Mouse (Mus musculus) CH12.LX (cell line): ENCODE results near the gene Cfap74. TPM values are rescaled to one million over a fixed set of nuclear protein-coding genes. Genes with fewer than 3 reads are reported as not detected.

Experiments
- DNase-seq: peaks from one replicate; pipeline ENCODE4 v3.0.0-alpha.2; 2013; ENCODE audit errors: extremely low read depth
- H3K27ac ChIP-seq: 2 replicates; pipeline ENCODE4 v1.5.1; 2012; ENCODE audit warnings: low read depth, mild to moderate bottlenecking, control low read depth, moderate library complexity; ENCODE audit not compliant: insufficient read depth
- H3K27me3 ChIP-seq: replicated peaks from 2 replicates; pipeline ENCODE3; 2012; ENCODE audit warnings: inconsistent platforms
- H3K36me3 ChIP-seq, 2 experiments: replicated peaks in 1 of 2; 2 replicates each; pipeline versions ENCODE3 to v1.6.1; 2012; ENCODE audit warnings: inconsistent platforms in 1 of 2, low read length in 1 of 2, mild to moderate bottlenecking in 1 of 2, mixed read lengths in 1 of 2, moderate library complexity in 1 of 2; ENCODE audit not compliant: control insufficient read depth in 1 of 2, insufficient read depth in 1 of 2
- H3K4me1 ChIP-seq, 2 experiments: 2 replicates each; pipeline ENCODE4 v1.6.1; 2012; ENCODE audit warnings: inconsistent platforms in 1 of 2, moderate library complexity in 1 of 2; ENCODE audit not compliant: insufficient read depth in 2 of 2, control insufficient read depth in 1 of 2
- H3K4me2 ChIP-seq: 2 replicates; pipeline ENCODE4 v1.6.1; 2012; ENCODE audit warnings: low read depth, mild to moderate bottlenecking, control low read depth; ENCODE audit not compliant: poor library complexity, insufficient read depth, severe bottlenecking
- H3K4me3 ChIP-seq, 3 experiments: fragments of 150-350 bp in 1 of 3; sonication (generic) in 1 of 3; replicated peaks in 1 of 3; 2 replicates each; pipeline versions ENCODE3 to v1.5.1; 2011 to 2012; ENCODE audit warnings: low read depth in 2 of 3, low read length in 2 of 3, mild to moderate bottlenecking in 2 of 3, moderate library complexity in 2 of 3, control low read depth in 1 of 3, improper control_type of control experiment in 1 of 3, inconsistent platforms in 1 of 3, mixed read lengths in 1 of 3; ENCODE audit not compliant: poor library complexity in 1 of 3
- H3K79me2 ChIP-seq: replicated peaks from 2 replicates; pipeline ENCODE4 v1.6.1; 2012; ENCODE audit warnings: mild to moderate bottlenecking, moderate library complexity; ENCODE audit not compliant: control insufficient read depth, poor library complexity, insufficient read depth, severe bottlenecking; ENCODE audit errors: extremely low read depth
- H3K9ac ChIP-seq: 2 replicates; pipeline ENCODE4 v1.6.1; 2012; ENCODE audit warnings: low read depth, mild to moderate bottlenecking, control low read depth, moderate library complexity; ENCODE audit not compliant: insufficient read depth
- H3K9me3 ChIP-seq: replicated peaks from 2 replicates; pipeline ENCODE3; 2012; ENCODE audit warnings: low read length, inconsistent platforms, mixed read lengths
- BHLHE40 ChIP-seq: IDR thresholded peaks from 2 replicates; pipeline ENCODE4 v1.6.1; 2011; ENCODE audit warnings: mild to moderate bottlenecking, low read depth, low read length, improper control_type of control experiment
- CHD1 ChIP-seq: IDR thresholded peaks from 2 replicates; pipeline ENCODE4 v1.6.1; 2012; ENCODE audit warnings: low read depth, low read length, improper control_type of control experiment, inconsistent platforms
- CHD2 ChIP-seq: IDR thresholded peaks from 2 replicates; pipeline ENCODE4 v1.6.1; 2011; ENCODE audit warnings: low read length, improper control_type of control experiment
- CTCF ChIP-seq, 2 experiments: IDR thresholded peaks in 1 of 2; conservative IDR thresholded peaks in 1 of 2; 2 replicates each; pipeline ENCODE4 v1.5.1; 2011 to 2012; ENCODE audit warnings: low read depth in 2 of 2, low read length in 2 of 2, improper control_type of control experiment in 1 of 2, inconsistent platforms in 1 of 2, mild to moderate bottlenecking in 1 of 2, moderate library complexity in 1 of 2
- E2F4 ChIP-seq: IDR thresholded peaks from 2 replicates; pipeline ENCODE4 v1.6.1; 2011; ENCODE audit warnings: low read depth, low read length, improper control_type of control experiment; ENCODE audit not compliant: insufficient replicate concordance
- EP300 ChIP-seq: IDR thresholded peaks from 2 replicates; pipeline ENCODE4 v1.6.1; 2011; ENCODE audit warnings: low read length, improper control_type of control experiment
- ETS1 ChIP-seq: conservative IDR thresholded peaks from 2 replicates; pipeline ENCODE4 v1.6.1; 2012; ENCODE audit warnings: low read depth, mild to moderate bottlenecking, inconsistent platforms, low read length, improper control_type of control experiment, moderate library complexity
- HCFC1 ChIP-seq: IDR thresholded peaks from 2 replicates; pipeline ENCODE4 v1.6.1; 2012; ENCODE audit warnings: low read depth, mild to moderate bottlenecking, inconsistent platforms, low read length, improper control_type of control experiment
- IRF4 ChIP-seq: IDR thresholded peaks from 2 replicates; pipeline ENCODE4 v1.6.1; 2014; ENCODE audit warnings: low read depth, mild to moderate bottlenecking, inconsistent platforms, low read length, improper control_type of control experiment
- JUND ChIP-seq: conservative IDR thresholded peaks from 2 replicates; pipeline ENCODE4 v1.6.1; 2011; ENCODE audit warnings: low read depth, low read length, improper control_type of control experiment
- KAT2A ChIP-seq: IDR thresholded peaks from 2 replicates; pipeline ENCODE4 v1.6.1; 2012; ENCODE audit warnings: low read length, improper control_type of control experiment, inconsistent platforms; ENCODE audit not compliant: insufficient replicate concordance
- MAX ChIP-seq: IDR thresholded peaks from 2 replicates; pipeline ENCODE4 v1.6.1; 2011; ENCODE audit warnings: low read length, improper control_type of control experiment
- MAZ ChIP-seq: IDR thresholded peaks from 2 replicates; pipeline ENCODE4 v1.6.1; 2012; ENCODE audit warnings: low read depth, mild to moderate bottlenecking, inconsistent platforms, low read length, improper control_type of control experiment, moderate library complexity
- MEF2A ChIP-seq: IDR thresholded peaks from 2 replicates; pipeline ENCODE4 v1.6.1; 2014; ENCODE audit warnings: low read depth, mild to moderate bottlenecking, inconsistent platforms, low read length, improper control_type of control experiment, borderline replicate concordance
- MXI1 ChIP-seq: IDR thresholded peaks from 2 replicates; pipeline ENCODE4 v1.6.1; 2011; ENCODE audit warnings: mild to moderate bottlenecking, low read depth, low read length, improper control_type of control experiment
- MYC ChIP-seq: IDR thresholded peaks from 2 replicates; pipeline ENCODE4 v1.6.1; 2011; ENCODE audit warnings: low read depth, mild to moderate bottlenecking, improper control_type of control experiment, low read length
- NELFE ChIP-seq: IDR thresholded peaks from 2 replicates; pipeline ENCODE4 v1.6.1; 2011; ENCODE audit warnings: low read depth, low read length, improper control_type of control experiment
- NRF1 ChIP-seq: IDR thresholded peaks from 2 replicates; pipeline ENCODE4 v1.6.1; 2014; ENCODE audit warnings: low read depth, mild to moderate bottlenecking, inconsistent platforms, low read length, improper control_type of control experiment, moderate library complexity
- PAX5 ChIP-seq: IDR thresholded peaks from 2 replicates; pipeline ENCODE4 v1.6.1; 2012; ENCODE audit warnings: low read length, inconsistent platforms, mixed read lengths
- POLR2A ChIP-seq: IDR thresholded peaks from 2 replicates; pipeline ENCODE4 v1.6.1; 2011; ENCODE audit warnings: low read depth, mild to moderate bottlenecking, improper control_type of control experiment, low read length
- POLR2AphosphoS2 ChIP-seq: IDR thresholded peaks from 2 replicates; pipeline ENCODE4 v1.6.1; 2011; ENCODE audit warnings: low read depth, low read length, improper control_type of control experiment
- RAD21 ChIP-seq: IDR thresholded peaks from 2 replicates; pipeline ENCODE4 v1.6.1; 2011; ENCODE audit warnings: low read depth, mild to moderate bottlenecking, low read length, improper control_type of control experiment, moderate library complexity
- RCOR1 ChIP-seq: conservative IDR thresholded peaks from 2 replicates; pipeline ENCODE4 v1.6.1; 2012; ENCODE audit warnings: low read depth, mild to moderate bottlenecking, inconsistent platforms, low read length, improper control_type of control experiment
- SIN3A ChIP-seq: IDR thresholded peaks from 2 replicates; pipeline ENCODE4 v1.6.1; 2012; ENCODE audit warnings: low read length, improper control_type of control experiment, inconsistent platforms
- SMC3 ChIP-seq: IDR thresholded peaks from 2 replicates; pipeline ENCODE4 v1.6.1; 2011; ENCODE audit warnings: low read depth, low read length, improper control_type of control experiment
- TBP ChIP-seq: conservative IDR thresholded peaks from 2 replicates; pipeline ENCODE4 v1.6.1; 2011; ENCODE audit warnings: low read depth, low read length, improper control_type of control experiment
- TCF12 ChIP-seq: IDR thresholded peaks from 2 replicates; pipeline ENCODE4 v1.6.1; 2014; ENCODE audit warnings: low read depth, mild to moderate bottlenecking, inconsistent platforms, low read length, improper control_type of control experiment
- UBTF ChIP-seq: IDR thresholded peaks from 2 replicates; pipeline ENCODE4 v1.6.1; 2012; ENCODE audit warnings: low read depth, mild to moderate bottlenecking, inconsistent platforms, low read length, improper control_type of control experiment, moderate library complexity
- USF1 ChIP-seq: IDR thresholded peaks from 2 replicates; pipeline ENCODE4 v1.6.1; 2014; ENCODE audit warnings: low read depth, mild to moderate bottlenecking, inconsistent platforms, low read length, improper control_type of control experiment
- USF2 ChIP-seq: conservative IDR thresholded peaks from 2 replicates; pipeline ENCODE4 v1.6.1; 2011; ENCODE audit warnings: low read depth, low read length, improper control_type of control experiment
- ZKSCAN1 ChIP-seq: IDR thresholded peaks from 2 replicates; pipeline ENCODE4 v1.6.1; 2012; ENCODE audit warnings: low read depth, inconsistent platforms, low read length, improper control_type of control experiment, borderline replicate concordance
- dilution Hi-C: fragments of 300-500 bp; cut with MboI; formaldehyde crosslinking; loops from 2 replicates; pipeline ENCODE4 v1.14.3; 2020; ENCODE audit warnings: low sequenced_read_pairs; ENCODE audit not compliant: extremely low pct_unique_long_range_greater_than_20kb, extremely low pct_ligation_motif_present
- in situ Hi-C: fragments of 300-500 bp; cut with MboI; formaldehyde crosslinking; loops from 3 replicates; pipeline ENCODE4 v1.14.3; 2019; ENCODE audit warnings: low sequenced_read_pairs, low pct_ligation_motif_present, low pct_unique_long_range_greater_than_20kb, mixed read lengths
- polyA plus RNA-seq: library from polyadenylated mRNA; unstranded; fragments of >175 nt; gene quantifications from 2 replicates; pipeline ENCODE4 v1.2.1, GENCODE M21; 2012; ENCODE audit warnings: low read depth; ENCODE audit not compliant: insufficient read length
- total RNA-seq, 2 experiments: library from RNA; depleted of rRNA; stranded (reverse); fragments of 300-350 nt in 1 of 2; fragments of >200 nt in 1 of 2; gene quantifications; 2 replicates each; pipeline ENCODE4 v1.2.3; 2012 to 2014

Gene Cfap74
- total and polyA plus RNA-seq, 3 experiments = 4.7 to 8.5 (median 5.2) TPM

GRCm38 (mm10) chr4:155423988-155424387, 15.0 kb downstream of the Cfap74 start:
- in situ Hi-C loops = no loop called here
- Histone ChIP-seq H3K4me1 (peaks cover 23 to 54% of the 10 kb centered on the region in 2 experiments), H3K27ac (no peak overlapping the region), H3K79me2 (no peaks in the 10 kb centered on the region), H3K4me2 (no peak overlapping the region), H3K9ac (no peak overlapping the region), H3K36me3 (peaks cover 18 to 54% of the 10 kb centered on the region in 2 experiments), H3K27me3 (no peaks in the 10 kb centered on the region), H3K4me3 (no peak overlapping the region), H3K9me3 (no peaks in the 10 kb centered on the region)
- no peak for DNase-seq
- TF ChIP-seq USF2 (no peak), POLR2AphosphoS2 (no peak), HCFC1 (no peak), MYC (no peak), BHLHE40 (no peak), MAX (no peak), MAZ (no peak), IRF4 (no peak), USF1 (no peak)
- dilution Hi-C loops = no loop called here

GRCm38 (mm10) chr4:155426272-155426671, 17.3 kb downstream of the Cfap74 start:
- peak; percentile 61 for DNase-seq
- H3K27ac ChIP-seq = peak overlapping the region; percentile 94
- no peaks in the 10 kb centered on the region for H3K27me3 ChIP-seq
- in situ Hi-C loops = loop anchor here (5.0 kb wide), 1 partner anchor 36 kb away; no protein-coding TSS in a partner anchor
- H3K36me3 ChIP-seq = peaks cover 6 to 36% of the 10 kb centered on the region in 2 experiments
- dilution Hi-C loops = no loop called here
- H3K79me2 ChIP-seq = no peaks in the 10 kb centered on the region
- peaks cover 31 to 66% of the 10 kb centered on the region in 2 experiments for H3K4me1 ChIP-seq
- peak overlapping the region; percentile 56 for H3K4me2 ChIP-seq
- H3K9me3 ChIP-seq = peaks cover 5% of the 10 kb centered on the region
- H3K4me3 ChIP-seq = peak overlapping the region in 1 of 3 experiments; percentile 32
- peak overlapping the region; percentile 10 for H3K9ac ChIP-seq
- TF ChIP-seq CHD2 (peak; percentile 55; the same call in 1 of the 2 replicates), MXI1 (peak; percentile 67), TCF12 (peak; percentile 85), CHD1 (no peak), PAX5 (no peak), E2F4 (no peak), IRF4 (peak; percentile 59), HCFC1 (0 out of 2 replicates have a peak, but pooled peaks have one; percentile 19), MYC (peak; percentile 77), NELFE (peak; percentile 18; the same call in 1 of the 2 replicates), TBP (0 out of 2 replicates have a peak, but pooled peaks have one; percentile 33), ZKSCAN1 (no peak), POLR2AphosphoS2 (no peak), NRF1 (peak; percentile 21; the same call in 1 of the 2 replicates), POLR2A (0 out of 2 replicates have a peak, but pooled peaks have one; percentile 18), MAZ (0 out of 2 replicates have a peak, but pooled peaks have one; percentile 15), JUND (no peak), ETS1 (peak; percentile 51; the same call in 1 of the 2 replicates), CTCF (conservative IDR thresholded peaks at IDR 0.05 in 1 of 2, IDR thresholded peaks at IDR 0.05 in 1 of 2; ENCODE audit: low read depth in 2 of 2, low read length in 2 of 2) (no peak), KAT2A (0 out of 2 replicates have a peak, but pooled peaks have one; percentile 46), RCOR1 (0 out of 2 replicates have a peak, but pooled peaks have one; percentile 32), MEF2A (peak; percentile 61; the same call in 1 of the 2 replicates), EP300 (peak; percentile 67), BHLHE40 (peak; percentile 56), SMC3 (no peak; the same call in 1 of the 2 replicates), USF2 (no peak), SIN3A (peak; percentile 63; the same call in 1 of the 2 replicates), MAX (peak; percentile 80), RAD21 (no peak), UBTF (0 out of 2 replicates have a peak, but pooled peaks have one; percentile 42)
